Mouse (Mus musculus) heart, embryonic 12.5 days (tissue): Measurements from ENCODE around the gene Pigw. TPM values are rescaled to one million over a fixed set of nuclear protein-coding genes. Genes with fewer than 3 reads are reported as not detected.

Source experiments
- microRNA-seq: library from miRNA; unstranded; fragments of <30 nt; microRNA quantifications from one replicate; pipeline ENCODE4, GENCODE M21; 2017
- polyA plus RNA-seq: library from polyadenylated mRNA; unstranded; fragments of >200 nt; fragmentation: Nextera tagmentation; extraction: Ambion mirVana; gene quantifications from 2 replicates; pipeline ENCODE4 v1.2.1, GENCODE M21; 2016

The Pigw gene
- polyA plus RNA-seq, 1 experiment from 2014 or later, result 3.4 TPM

Small RNAs within 50 kb of the gene (microRNA-seq; reads per million reads assigned to microRNA genes)
- not detected for gene Gm23564

Other genes starting within 250 kb of the Pigw start
- 12.9 and 17.3 TPM in 2 replicates for gene Mrm1, start 60.8 kb downstream of the Pigw start, polyA plus RNA-seq
- gene Dhrs11, start 51.3 kb downstream of the Pigw start, polyA plus RNA-seq, result 25.2 and 26.8 TPM in 2 replicates
- gene Ggnbp2, start 9.5 kb downstream of the Pigw start, polyA plus RNA-seq, result 55.5 and 57.4 TPM in 2 replicates
- gene Myo19, start 137 bp downstream of the Pigw start, polyA plus RNA-seq, result 7.9 and 8.3 TPM in 2 replicates
- gene Znhit3, start 36.1 kb upstream of the Pigw start, polyA plus RNA-seq, result 33.8 and 37.1 TPM in 2 replicates
- 4.3 and 4.8 TPM in 2 replicates for gene Car4, start 77.5 kb upstream of the Pigw start, polyA plus RNA-seq